Mouse (Mus musculus) monocyte, adult 2 months (primary cell): ENCODE results near the gene BC049352.
A peak's percentile ranks its signal among the peaks of the same experiment; 100 is the strongest.

ENCODE experiments used
- DNase-seq, 2 experiments: peaks; one replicate each; pipeline ENCODE4 v3.0.0; 2022; ENCODE audit warnings: low spot score in 2 of 2, low read depth in 1 of 2

BC049352 gene

GRCm38 (mm10) chr9:45181770-45182169, at the start of gene BC049352:
TSS of gene BC049352 (plus strand) at chr9:45182007.
- no peak for DNase-seq

- peak in 1 of 2 experiments; percentile 30 for DNase-seq
These were observed 48.1 kb upstream of the BC049352 start for GRCm38 (mm10) chr9:45133484-45134310.

- DNase-seq, result no peak
These were observed 45.2 kb upstream of the BC049352 start for GRCm38 (mm10) chr9:45136442-45137169.

- DNase-seq, result no peak
These were observed 43.4 kb upstream of the BC049352 start, which contains the start of gene Scn4b for GRCm38 (mm10) chr9:45138191-45139032. TSS of gene Scn4b (plus strand) at chr9:45138395.

- no peak for DNase-seq
These were observed 42.7 kb upstream of the BC049352 start for GRCm38 (mm10) chr9:45139082-45139481.

- no peak for DNase-seq
These were observed 40.9 kb upstream of the BC049352 start for GRCm38 (mm10) chr9:45140945-45141344.

GRCm38 (mm10) chr9:45142686-45143085, 39.1 kb upstream of the BC049352 start:
- no peak for DNase-seq

- no peak for DNase-seq
These were observed 36.1 kb upstream of the BC049352 start for GRCm38 (mm10) chr9:45145533-45146266.

- peak in 1 of 2 experiments; percentile 23 for DNase-seq
These were observed 35.6 kb upstream of the BC049352 start for GRCm38 (mm10) chr9:45146267-45146597.

GRCm38 (mm10) chr9:45150933-45151332, 30.9 kb upstream of the BC049352 start:
- no peak for DNase-seq

- DNase-seq, result no peak
These were observed 28.4 kb upstream of the BC049352 start for GRCm38 (mm10) chr9:45153361-45153760.

- DNase-seq, result no peak
These were observed 13.9 kb upstream of the BC049352 start for GRCm38 (mm10) chr9:45167903-45168302.

- no peak for DNase-seq
These were observed 11.7 kb upstream of the BC049352 start for GRCm38 (mm10) chr9:45170150-45170549.

- no peak for DNase-seq
These were observed 10.7 kb upstream of the BC049352 start for GRCm38 (mm10) chr9:45171073-45171610.

GRCm38 (mm10) chr9:45173475-45173874, 8.3 kb upstream of the BC049352 start:
- no peak for DNase-seq

- DNase-seq, result no peak
These were observed 2.5 kb upstream of the BC049352 start for GRCm38 (mm10) chr9:45179282-45179681.

- no peak for DNase-seq
These were observed 714 bp downstream of the BC049352 start for GRCm38 (mm10) chr9:45182521-45182920.

GRCm38 (mm10) chr9:45183266-45183665, 1.5 kb downstream of the BC049352 start:
- no peak for DNase-seq

- no peak for DNase-seq
These were observed 3.4 kb downstream of the BC049352 start for GRCm38 (mm10) chr9:45185250-45185649.
